Mouse (Mus musculus): ENCODE measurements at regions not wholly inside any gene's neighbourhood (a gene's known extent, or its start where the extent isn't known, plus 50 kb on each side); places are given as distances from the start of the nearest gene placed in this dataset.

DNA sequence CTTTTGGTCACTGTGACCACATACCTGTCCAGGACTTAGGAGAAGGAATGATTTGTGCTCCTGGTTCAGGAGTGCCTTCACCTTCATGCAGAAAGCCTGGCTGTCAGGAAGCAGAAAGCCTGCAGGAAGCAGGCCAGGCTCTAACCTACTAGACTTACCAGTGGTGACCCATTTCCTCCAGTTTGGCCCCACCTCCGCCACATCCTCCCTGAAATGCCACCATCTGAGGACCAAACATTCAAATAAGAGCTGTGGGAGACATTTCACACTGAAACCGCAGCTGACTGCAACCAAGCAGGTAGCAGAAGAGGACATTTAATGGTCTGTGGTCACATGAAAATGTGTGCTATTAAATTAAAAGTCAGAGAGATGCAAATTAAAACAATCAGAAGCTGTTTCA, 50.3 kb upstream of the Armc2 start:
- no peak for DNase-seq (ENCODE audit: low read depth, low spot score)

Data from A20 (cell line).